Mouse (Mus musculus) MEL (cell line): ENCODE results near the gene Dll3. TPM values are rescaled to one million over a fixed set of nuclear protein-coding genes. Genes with fewer than 3 reads are reported as not detected.

ENCODE experiments used
- DNase-seq: peaks from one replicate; pipeline ENCODE4 v3.0.0; 2011; ENCODE audit warnings: low read depth, low spot score
- H3K27ac ChIP-seq: 2 replicates; pipeline ENCODE4 v1.5.1; 2012; ENCODE audit warnings: low read depth, mild to moderate bottlenecking, control low read depth, low read length, moderate library complexity; ENCODE audit not compliant: control insufficient read depth
- H3K27me3 ChIP-seq, 2 experiments: fragments of 150-350 bp in 1 of 2; sonication (generic) in 1 of 2; 2 replicates each; pipeline ENCODE4 v1.6.1; 2012; ENCODE audit warnings: low read length in 2 of 2, mild to moderate bottlenecking in 2 of 2, improper control_type of control experiment in 1 of 2, moderate library complexity in 1 of 2; ENCODE audit not compliant: insufficient read depth in 2 of 2, control insufficient read depth in 1 of 2
- H3K36me3 ChIP-seq, 2 experiments: 2 replicates each; pipeline ENCODE4 v1.6.1; 2012 to 2014; ENCODE audit warnings: low read length in 2 of 2, improper control_type of control experiment in 1 of 2, inconsistent platforms in 1 of 2, mild to moderate bottlenecking in 1 of 2; ENCODE audit not compliant: insufficient read depth in 2 of 2, control insufficient read depth in 1 of 2
- H3K4me1 ChIP-seq, 2 experiments: fragments of 150-350 bp in 1 of 2; sonication (generic) in 1 of 2; 2 replicates each; pipeline ENCODE4 v1.6.1; 2012; ENCODE audit warnings: low read length in 2 of 2, improper control_type of control experiment in 1 of 2, mild to moderate bottlenecking in 1 of 2; ENCODE audit not compliant: insufficient read depth in 2 of 2, control insufficient read depth in 1 of 2
- H3K4me3 ChIP-seq, 2 experiments: fragments of 150-350 bp in 1 of 2; sonication (generic) in 1 of 2; 2 replicates each; pipeline ENCODE4 v1.5.1; 2012; ENCODE audit warnings: low read depth in 2 of 2, low read length in 2 of 2, mild to moderate bottlenecking in 2 of 2, moderate library complexity in 2 of 2, control low read depth in 1 of 2, improper control_type of control experiment in 1 of 2; ENCODE audit not compliant: control insufficient read depth in 1 of 2, insufficient read depth in 1 of 2
- H3K79me2 ChIP-seq: 2 replicates; pipeline ENCODE4 v1.6.1; 2012; ENCODE audit warnings: mild to moderate bottlenecking, low read length, moderate library complexity; ENCODE audit not compliant: control insufficient read depth, poor library complexity, insufficient read depth
- H3K9ac ChIP-seq: 2 replicates; pipeline ENCODE4 v1.6.1; 2012; ENCODE audit warnings: low read depth, mild to moderate bottlenecking, control low read depth, low read length, moderate library complexity; ENCODE audit not compliant: control insufficient read depth, poor library complexity, severe bottlenecking
- H3K9me3 ChIP-seq: fragments of 150-350 bp; sonication (generic); replicated peaks from 2 replicates; pipeline ENCODE4 v1.6.1; 2012; ENCODE audit warnings: mild to moderate bottlenecking, low read length, improper control_type of control experiment, moderate library complexity; ENCODE audit not compliant: insufficient read depth
- CHD1 ChIP-seq: IDR thresholded peaks from 2 replicates; pipeline ENCODE4 v1.6.1; 2012; ENCODE audit warnings: low read depth, mild to moderate bottlenecking, inconsistent platforms, low read length, improper control_type of control experiment
- E2F4 ChIP-seq: IDR thresholded peaks from 2 replicates; pipeline ENCODE4 v1.6.1; 2011; ENCODE audit warnings: low read depth, low read length, improper control_type of control experiment, borderline replicate concordance
- EP300 ChIP-seq, 2 experiments: IDR thresholded peaks; 2 replicates each; pipeline ENCODE4 v1.6.1; 2011; ENCODE audit warnings: improper control_type of control experiment in 2 of 2, low read length in 2 of 2, low read depth in 1 of 2, mild to moderate bottlenecking in 1 of 2
- GATA1 ChIP-seq: IDR thresholded peaks from 2 replicates; pipeline ENCODE4 v1.6.1; 2011; ENCODE audit warnings: low read depth, low read length, improper control_type of control experiment
- HCFC1 ChIP-seq: IDR thresholded peaks from 2 replicates; pipeline ENCODE4 v1.6.1; 2012; ENCODE audit warnings: low read depth, mild to moderate bottlenecking, inconsistent platforms, low read length, improper control_type of control experiment, moderate library complexity
- KAT2A ChIP-seq: conservative IDR thresholded peaks from 2 replicates; pipeline ENCODE4 v1.6.1; 2012; ENCODE audit warnings: low read depth, low read length, improper control_type of control experiment, inconsistent platforms
- MEF2A ChIP-seq: IDR thresholded peaks from 2 replicates; pipeline ENCODE4 v1.6.1; 2014; ENCODE audit warnings: low read depth, mild to moderate bottlenecking, inconsistent platforms, low read length, improper control_type of control experiment; ENCODE audit not compliant: poor library complexity, insufficient replicate concordance, severe bottlenecking; ENCODE audit errors: extremely low read depth
- NELFE ChIP-seq: IDR thresholded peaks from 2 replicates; pipeline ENCODE4 v1.6.1; 2011; ENCODE audit warnings: low read depth, low read length, improper control_type of control experiment
- NRF1 ChIP-seq: IDR thresholded peaks from 2 replicates; pipeline ENCODE4 v1.6.1; 2014; ENCODE audit warnings: low read depth, mild to moderate bottlenecking, inconsistent platforms, low read length, improper control_type of control experiment, moderate library complexity; ENCODE audit not compliant: poor library complexity, insufficient read depth, severe bottlenecking
- POLR2A ChIP-seq, 2 experiments: IDR thresholded peaks; 2 replicates each; pipeline ENCODE4 v1.6.1; 2011 to 2012; ENCODE audit warnings: low read length in 2 of 2, mild to moderate bottlenecking in 2 of 2, control low read depth in 1 of 2, improper control_type of control experiment in 1 of 2, low read depth in 1 of 2, moderate library complexity in 1 of 2; ENCODE audit not compliant: control insufficient read depth in 1 of 2, insufficient read depth in 1 of 2, poor library complexity in 1 of 2
- RAD21 ChIP-seq: IDR thresholded peaks from 2 replicates; pipeline ENCODE4 v1.6.1; 2011; ENCODE audit warnings: mild to moderate bottlenecking, low read depth, low read length, improper control_type of control experiment
- RCOR1 ChIP-seq: IDR thresholded peaks from 2 replicates; pipeline ENCODE4 v1.6.1; 2012; ENCODE audit warnings: low read depth, mild to moderate bottlenecking, inconsistent platforms, low read length, improper control_type of control experiment
- SIN3A ChIP-seq: IDR thresholded peaks from 2 replicates; pipeline ENCODE4 v1.6.1; 2012; ENCODE audit warnings: low read length, improper control_type of control experiment, inconsistent platforms
- SMC3 ChIP-seq: IDR thresholded peaks from 2 replicates; pipeline ENCODE4 v1.6.1; 2011; ENCODE audit warnings: low read depth, low read length, improper control_type of control experiment
- TAL1 ChIP-seq: IDR thresholded peaks from 2 replicates; pipeline ENCODE4 v1.6.1; 2012; ENCODE audit warnings: mild to moderate bottlenecking, inconsistent platforms, low read length, moderate library complexity, mixed read lengths
- UBTF ChIP-seq: IDR thresholded peaks from 2 replicates; pipeline ENCODE4 v1.6.1; 2012; ENCODE audit warnings: low read depth, mild to moderate bottlenecking, inconsistent platforms, low read length, improper control_type of control experiment, moderate library complexity, borderline replicate concordance; ENCODE audit not compliant: insufficient read depth
- polyA plus RNA-seq, 2 experiments: library from polyadenylated mRNA; stranded (reverse) in 1 of 2; unstranded in 1 of 2; fragments of >175 nt in 1 of 2; fragments of >200 nt in 1 of 2; gene quantifications; 2 replicates each; pipeline versions ENCODE4 v1.2.1 to v1.2.4; 2012; ENCODE audit warnings: low replicate concordance in 2 of 2, low read depth in 1 of 2; ENCODE audit not compliant: insufficient read length in 2 of 2, insufficient read depth in 1 of 2, missing spikeins in 1 of 2
- total RNA-seq: library from RNA; depleted of rRNA; stranded (reverse); fragments of 300-350 nt; gene quantifications from 2 replicates; pipeline ENCODE4 v1.2.3, GENCODE M21; 2012

The Dll3 gene
- total and polyA plus RNA-seq, 3 experiments = 0.15 to 0.57 TPM; not detected in 1

DNA sequence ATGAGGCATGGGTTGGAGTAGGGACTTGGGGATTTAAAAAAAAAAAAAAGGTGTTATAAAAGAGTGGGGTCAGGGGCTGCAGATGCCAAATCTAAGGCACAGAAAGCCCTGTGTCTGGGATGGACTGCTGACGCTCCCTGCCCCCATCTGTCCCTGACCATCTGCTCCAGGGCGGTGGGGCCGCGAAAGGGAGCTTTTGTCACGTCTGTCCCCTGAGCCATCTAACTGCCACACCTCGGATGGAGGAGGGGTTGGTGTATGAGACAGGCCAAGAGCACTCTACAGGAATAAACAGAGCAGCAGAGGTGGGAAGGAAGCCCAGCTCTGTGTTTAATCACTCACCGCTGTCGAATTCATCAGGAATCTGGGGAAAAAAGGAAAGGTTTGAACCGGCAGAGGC is 7.7 kb upstream of the Dll3 start:
- DNase-seq = no peak
- H3K36me3 ChIP-seq = peaks cover 1 to 5% of the 10 kb centered on the region in 2 experiments; a peak in 3 of 4 replicates

GRCm38 (mm10) chr7:28306216-28306615 is 4.2 kb upstream of the Dll3 start:
- H3K4me1 ChIP-seq = no peaks in the 10 kb centered on the region
- H3K36me3 ChIP-seq = peaks cover 1 to 5% of the 10 kb centered on the region in 2 experiments; a peak in 3 of 4 replicates
- no peak overlapping the region for H3K9ac ChIP-seq
- no peak for DNase-seq
- H3K27ac ChIP-seq = no peak overlapping the region
- no peaks in the 10 kb centered on the region for H3K9me3 ChIP-seq
- no peak overlapping the region for H3K4me3 ChIP-seq
- H3K27me3 ChIP-seq = no peaks in the 10 kb centered on the region
- no peak for TF ChIP-seq GATA1
- TF ChIP-seq HCFC1 = no peak
- no peak for TF ChIP-seq TAL1
- no peak for TF ChIP-seq KAT2A
- TF ChIP-seq UBTF = no peak
- no peak for TF ChIP-seq NELFE
- no peak for TF ChIP-seq RAD21
- TF ChIP-seq SMC3 = no peak
- no peak for TF ChIP-seq NRF1
- H3K79me2 ChIP-seq = peaks cover 5% of the 10 kb centered on the region

More for the DNA sequence above, 7.7 kb upstream of the Dll3 start:
- H3K4me1 ChIP-seq = no peaks in the 10 kb centered on the region
- H3K9me3 ChIP-seq = no peaks in the 10 kb centered on the region
- TF ChIP-seq SMC3 (no peak), RAD21 (no peak), CHD1 (no peak), MEF2A (no peak), UBTF (no peak), NELFE (no peak), RCOR1 (no peak), SIN3A (no peak)
- peaks cover 11% of the 10 kb centered on the region for H3K79me2 ChIP-seq
- no peak overlapping the region for H3K27ac ChIP-seq
- no peak overlapping the region for H3K4me3 ChIP-seq
- H3K27me3 ChIP-seq = no peaks in the 10 kb centered on the region
- no peak overlapping the region for H3K9ac ChIP-seq

DNA sequence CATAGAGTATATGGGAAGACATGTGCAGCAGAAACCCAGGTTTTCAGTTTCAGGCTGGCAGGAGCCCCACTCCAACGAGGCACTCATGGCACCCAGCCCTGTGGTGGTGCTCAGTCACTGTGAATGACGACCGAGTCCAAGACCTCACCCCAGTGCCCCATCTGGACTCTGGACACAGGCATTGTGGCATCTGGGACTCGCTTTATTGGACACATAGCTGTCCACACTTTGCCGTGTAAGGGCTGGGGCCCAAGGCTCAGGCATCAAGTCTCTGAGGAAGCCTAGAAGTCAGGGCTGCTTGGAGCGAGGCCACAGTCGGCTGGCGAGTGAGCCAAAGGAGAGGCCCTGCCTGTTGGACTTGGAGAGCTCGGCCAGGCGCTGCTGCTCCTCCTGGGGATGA is 3.6 kb upstream of the Dll3 start:
- Histone ChIP-seq H3K4me3 (no peak overlapping the region), H3K27ac (no peak overlapping the region), H3K36me3 (peaks cover 1 to 2% of the 10 kb centered on the region in 2 experiments; a peak in 3 of 4 replicates), H3K27me3 (no peaks in the 10 kb centered on the region), H3K9me3 (no peaks in the 10 kb centered on the region), H3K9ac (no peak overlapping the region), H3K4me1 (no peaks in the 10 kb centered on the region), H3K79me2 (no peaks in the 10 kb centered on the region)
- no peak for TF ChIP-seq POLR2A (IDR thresholded peaks at IDR 0.05; ENCODE audit: control insufficient read depth in 1 of 2, insufficient read depth in 1 of 2, low read depth in 1 of 2, low read length in 2 of 2, poor library complexity in 1 of 2)
- TF ChIP-seq E2F4 = no peak
- TF ChIP-seq EP300 (IDR thresholded peaks at IDR 0.05; ENCODE audit: low read depth in 1 of 2, low read length in 2 of 2) = no peak
- no peak for TF ChIP-seq RCOR1
- TF ChIP-seq MEF2A = no peak
- TF ChIP-seq NRF1 = no peak
- TF ChIP-seq UBTF = no peak
- no peak for DNase-seq
